ENCODE assay signal across 2 mouse cellular contexts in genomic region chr6:116234821-116235220, GRCm38 (mm10). TPM values are rescaled to one million over a fixed set of nuclear protein-coding genes. Genes with fewer than 3 reads are reported as not detected.
DNase-seq lines count a peak whose midpoint lies in the region; TF ChIP-seq lines count a peak whose summit lies in the region.
"Not testable (repeated sequence)": the region's sequence is repeated elsewhere in the genome, so short reads cannot be mapped to it uniquely, and the experiment has no call there.

No protein-coding gene starts in this region.

- TF ChIP-seq POLR2A in liver, adult 2 months (IDR thresholded peaks at IDR 0.05; ENCODE audit: extremely low read depth, insufficient read depth, low read length), result not testable (repeated sequence)

- peaks cover 15% of the 10 kb centered on the region for H3K4me1 ChIP-seq in liver, adult 2 months (ENCODE audit: control insufficient read depth, insufficient read depth, low read length)

- not testable (repeated sequence) for H3K9ac ChIP-seq in liver, adult 2 months (ENCODE audit: low read depth, low read length)

- peaks cover 40% of the 10 kb centered on the region for H3K36me3 ChIP-seq in liver, adult 2 months (ENCODE audit: control insufficient read depth, insufficient read depth, low read length)

- TF ChIP-seq CTCF in layer of hippocampus, adult 2 months (conservative IDR thresholded peaks at IDR 0.05); liver, adult 2 months (IDR thresholded peaks at IDR 0.05; ENCODE audit: low read depth, low read length): not testable (repeated sequence)

- DNase-seq in layer of hippocampus, adult 2 months (ENCODE audit: low spot score in 2 of 2), result not testable (repeated sequence)
- peak; percentile 95 for DNase-seq in liver, adult 2 months (ENCODE audit: extremely low read depth, low read depth, low spot score)

- peak overlapping the region; percentile 10; the same call in 1 of the 2 replicates for H3K27ac ChIP-seq in layer of hippocampus, adult 2 months
- peak overlapping the region; percentile 35 for H3K27ac ChIP-seq in liver, adult 2 months (replicated peaks; ENCODE audit: insufficient read depth, low read depth, low read length)

- H3K27me3 ChIP-seq in liver, adult 2 months (ENCODE audit: control insufficient read depth, insufficient read depth, low read length), result not testable (repeated sequence)

- not testable (repeated sequence) for H3K79me2 ChIP-seq in liver, adult 2 months (ENCODE audit: control insufficient read depth, insufficient read depth, low read length)

- WGBS in liver, adult 2 months, result 33% methylated on average over 2 of the region's 2 CpGs

- H3K4me3 ChIP-seq in layer of hippocampus, adult 2 months; liver, adult 2 months (ENCODE audit: insufficient read depth, low read depth, low read length): not testable (repeated sequence)

RNA-seq across cellular contexts. Expression of gene Washc2, which starts 27.0 kb away (rescaled TPM):
- 100 to 1,000 TPM; 106 to 109 TPM for total RNA-seq in layer of hippocampus, adult 2 months (2021)
- 38.5 and 46.5 TPM in 2 replicates for total RNA-seq in liver, adult 2 months (2014; rRNA removed)
- polyA plus RNA-seq in liver, adult 2 months (2012; rRNA removed), result 29.6 and 32.7 TPM in 2 replicates

RNA-seq across cellular contexts. Expression of gene Zfand4, which starts 29.2 kb away (rescaled TPM):
- 1 to 10 TPM; 8.0 to 8.1 TPM for total RNA-seq in layer of hippocampus, adult 2 months (2021)
- 25.6 and 28.0 TPM in 2 replicates for total RNA-seq in liver, adult 2 months (2014; rRNA removed)
- 3.1 and 4.0 TPM in 2 replicates for polyA plus RNA-seq in liver, adult 2 months (2012; rRNA removed)

RNA-seq across cellular contexts. Expression of gene Tmcc1, which starts 41.5 kb away (rescaled TPM):
- 10 to 100 TPM; 83.2 to 85.3 TPM for total RNA-seq in layer of hippocampus, adult 2 months (2021)
- total RNA-seq in liver, adult 2 months (2014; rRNA removed), result 34.3 and 38.0 TPM in 2 replicates
- polyA plus RNA-seq in liver, adult 2 months (2012; rRNA removed), result 13.8 and 17.7 TPM in 2 replicates
